Mouse (Mus musculus) activated CD4-positive, CD25-positive, alpha-beta regulatory T cell, adult 9 weeks (primary cell): ENCODE measurements around the gene Vwa7. TPM values are rescaled to one million over a fixed set of nuclear protein-coding genes. Genes with fewer than 3 reads are reported as not detected.

Experiments
- polyA plus RNA-seq: library from polyadenylated mRNA; unstranded; fragments of 100-300 nt; shearing (Covaris generic); gene quantifications from one replicate; pipeline ENCODE4 v1.2.1, GENCODE M21; 2017

Vwa7 gene
- polyA plus RNA-seq = 0.33 TPM

DNA sequence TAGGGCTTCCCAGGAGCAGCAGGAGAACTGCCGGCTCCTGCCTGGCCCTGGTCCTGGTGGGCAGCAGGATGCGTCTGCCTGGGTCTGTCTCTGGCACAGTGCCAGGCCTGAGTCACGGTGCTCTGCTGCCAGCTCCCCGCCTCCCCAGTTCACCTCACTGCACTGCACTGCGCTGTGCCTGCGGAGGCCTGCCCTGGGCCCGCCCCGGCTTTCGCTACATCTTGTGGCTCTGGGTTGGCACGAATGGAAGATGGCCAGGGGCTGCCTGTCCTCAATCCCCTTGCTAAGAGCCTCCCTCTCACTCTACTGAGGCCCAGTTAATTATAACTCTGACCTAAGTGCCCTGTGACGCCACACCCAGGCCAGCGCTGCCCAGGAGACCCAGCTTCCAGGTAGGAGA is at the start of gene Vwa7:
Vwa7 (plus strand) TSS at position 204 of the 400 bp plus-strand sequence.

DNA sequence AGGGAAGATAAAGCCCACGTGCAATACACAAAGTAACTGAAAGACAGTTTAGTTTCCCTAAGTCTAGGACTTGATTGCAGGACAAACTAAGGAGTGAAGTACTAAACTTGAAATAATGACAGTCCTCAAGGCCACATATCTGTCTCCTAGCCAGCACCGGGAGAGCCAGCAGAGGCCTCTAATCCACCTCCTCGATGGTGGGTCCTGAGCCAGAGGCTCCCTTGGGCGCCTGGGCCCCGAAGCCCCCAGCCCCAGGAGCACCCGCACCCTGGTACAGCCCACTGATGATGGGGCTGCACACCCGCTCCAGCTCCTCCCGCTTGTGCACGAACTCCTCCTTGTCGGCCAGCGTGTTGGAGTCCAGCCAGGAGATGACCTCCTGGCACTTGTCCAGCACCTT is 46.6 kb upstream of the Vwa7 start, which contains the start of gene Gm20481:
Gm20481 (plus strand) TSS at position 91 of the 400 bp plus-strand sequence.

DNA sequence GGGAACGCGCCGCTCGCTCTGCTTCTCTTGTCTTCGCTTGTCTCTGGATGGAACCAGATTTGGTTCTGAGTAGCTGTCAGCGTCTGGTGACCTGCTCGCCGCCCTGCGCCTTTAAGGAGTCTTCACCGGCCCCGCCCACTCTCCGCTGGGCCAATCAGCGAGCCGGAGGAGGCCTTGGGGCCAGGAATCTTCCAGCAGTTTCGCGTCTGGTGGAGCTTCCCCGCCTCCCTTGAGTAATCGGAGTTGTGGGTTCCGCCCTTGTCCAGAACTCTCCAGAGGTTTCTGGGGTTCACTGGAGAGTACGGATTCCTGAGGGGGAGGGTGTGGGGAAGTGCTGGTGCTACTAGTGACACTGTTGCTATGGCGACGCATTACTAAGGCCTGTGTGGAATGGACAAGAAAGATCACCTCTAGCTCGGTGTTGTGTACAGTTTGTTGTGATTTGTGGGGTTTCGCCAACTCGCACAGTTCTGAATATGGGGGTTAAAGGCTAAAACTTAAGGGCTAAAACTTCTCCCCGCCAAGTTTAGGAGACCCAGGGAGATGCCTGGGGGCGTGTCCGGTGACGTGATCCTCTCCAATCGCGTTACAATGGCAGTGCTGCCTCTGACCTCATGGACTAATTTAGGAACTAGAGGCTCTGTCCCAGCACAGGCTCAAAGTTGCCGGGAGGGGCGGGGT is 44.2 kb upstream of the Vwa7 start, which contains the start of the genes Hspa1a and Hspa1l:
Hspa1a (minus strand) TSS at position 88 of the 681 bp plus-strand sequence.
Hspa1l (plus strand) TSS at position 635 of the 681 bp plus-strand sequence.

DNA sequence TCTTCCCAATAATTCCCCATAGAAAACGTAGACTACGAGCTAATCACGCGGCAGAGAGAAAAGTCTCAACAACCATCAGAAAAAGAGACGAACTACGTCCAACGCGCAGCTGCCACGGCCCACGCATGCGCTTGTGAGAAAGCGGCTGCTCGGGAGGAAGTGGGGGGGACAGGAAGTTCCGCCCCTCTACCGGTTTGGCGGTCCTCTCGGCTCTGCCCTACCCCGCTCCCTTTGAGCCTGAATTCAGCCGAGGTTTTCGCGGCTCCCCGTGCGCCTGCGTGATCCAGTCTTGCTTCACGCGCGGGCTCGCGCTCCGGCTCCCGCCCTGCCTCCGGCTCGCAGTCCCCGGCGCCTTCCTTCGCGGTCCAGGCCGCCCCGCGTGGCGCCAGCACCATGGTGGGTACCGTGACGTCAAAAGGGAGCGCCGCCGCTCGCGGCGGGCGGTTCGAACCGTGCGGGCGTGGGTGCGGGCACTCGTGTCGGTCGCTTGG is 34.6 kb upstream of the Vwa7 start, which contains the start of gene Lsm2:
Lsm2 (plus strand) TSS at position 173 of the 491 bp plus-strand sequence.

DNA sequence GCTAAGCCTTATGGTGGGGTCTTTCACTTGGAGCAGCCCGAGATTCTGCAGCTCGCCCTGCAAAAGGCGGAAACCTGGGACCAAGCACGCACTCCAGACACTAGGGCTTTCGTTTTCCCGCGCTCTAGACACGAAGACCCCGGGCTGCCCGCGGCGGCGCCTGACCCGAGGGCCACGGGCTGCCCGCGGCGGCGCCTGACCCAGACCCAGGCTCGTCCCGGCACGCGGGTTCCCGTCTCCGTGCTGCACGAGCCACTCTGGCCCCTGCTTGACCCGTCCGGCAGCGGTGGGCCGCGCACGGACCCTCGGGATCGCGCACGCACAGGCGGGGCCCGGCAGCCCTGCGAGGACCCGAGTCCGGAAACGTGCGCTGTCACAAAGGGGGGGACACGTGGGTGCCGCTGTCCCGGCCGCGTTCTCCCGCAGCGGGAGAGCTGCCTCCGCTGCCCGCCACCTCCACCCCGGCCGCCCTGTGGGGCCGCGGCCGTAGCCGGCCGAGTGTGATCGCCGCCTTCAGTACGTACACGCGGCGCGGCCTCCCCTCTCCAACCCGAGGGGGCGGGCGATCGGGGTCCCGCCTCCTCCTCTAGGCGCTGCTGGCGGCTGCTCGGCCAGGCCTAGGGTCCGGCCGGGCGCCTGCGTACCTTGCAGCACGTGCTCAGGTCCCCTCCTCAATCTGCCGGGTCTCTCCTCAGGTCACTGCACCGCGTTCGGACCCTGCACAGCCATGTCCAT is 15.5 kb upstream of the Vwa7 start, which contains the start of gene Vars:
Vars (plus strand) TSS at position 271 of the 735 bp plus-strand sequence.

DNA sequence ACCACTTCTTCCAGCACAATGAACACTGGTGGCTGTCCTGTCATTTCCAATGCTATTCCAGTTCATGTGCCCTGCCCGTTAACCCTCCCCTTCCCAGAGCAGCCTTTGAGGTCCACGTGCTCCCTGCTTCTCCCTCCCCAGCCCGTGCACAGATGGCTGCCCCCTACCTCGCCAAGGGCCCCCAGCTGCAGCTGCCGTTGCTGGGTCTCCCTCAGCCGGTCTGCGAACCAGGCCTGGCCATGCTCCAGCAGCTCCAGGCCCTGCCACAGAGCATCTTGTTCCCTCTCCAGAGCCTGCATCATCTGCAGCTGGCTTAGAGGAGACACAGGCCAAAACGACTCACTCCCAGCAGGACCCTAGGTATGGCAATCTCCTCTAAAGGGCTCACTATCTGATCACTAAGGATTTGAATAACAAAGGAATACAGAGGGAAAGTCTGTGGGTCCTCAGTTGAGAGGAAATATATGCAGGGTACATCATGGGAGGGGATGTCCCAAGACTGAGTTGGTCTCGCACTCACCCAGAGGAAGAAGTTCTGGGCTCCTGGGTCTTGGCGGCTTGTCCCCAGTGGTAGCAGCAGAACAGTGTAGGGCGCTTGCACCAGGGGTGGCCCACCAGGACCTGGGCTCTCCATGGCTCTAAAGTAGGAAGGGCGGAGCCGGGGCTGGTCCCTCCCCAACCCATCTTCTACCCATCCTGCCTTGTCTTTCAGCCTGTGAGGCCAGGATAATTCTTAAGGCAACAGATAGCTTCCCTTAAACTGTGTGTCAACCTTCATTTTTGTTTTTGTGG is 11.1 kb downstream of the Vwa7 start, which contains the start of gene Sapcd1:
Sapcd1 (minus strand) TSS at position 740 of the 792 bp plus-strand sequence.

DNA sequence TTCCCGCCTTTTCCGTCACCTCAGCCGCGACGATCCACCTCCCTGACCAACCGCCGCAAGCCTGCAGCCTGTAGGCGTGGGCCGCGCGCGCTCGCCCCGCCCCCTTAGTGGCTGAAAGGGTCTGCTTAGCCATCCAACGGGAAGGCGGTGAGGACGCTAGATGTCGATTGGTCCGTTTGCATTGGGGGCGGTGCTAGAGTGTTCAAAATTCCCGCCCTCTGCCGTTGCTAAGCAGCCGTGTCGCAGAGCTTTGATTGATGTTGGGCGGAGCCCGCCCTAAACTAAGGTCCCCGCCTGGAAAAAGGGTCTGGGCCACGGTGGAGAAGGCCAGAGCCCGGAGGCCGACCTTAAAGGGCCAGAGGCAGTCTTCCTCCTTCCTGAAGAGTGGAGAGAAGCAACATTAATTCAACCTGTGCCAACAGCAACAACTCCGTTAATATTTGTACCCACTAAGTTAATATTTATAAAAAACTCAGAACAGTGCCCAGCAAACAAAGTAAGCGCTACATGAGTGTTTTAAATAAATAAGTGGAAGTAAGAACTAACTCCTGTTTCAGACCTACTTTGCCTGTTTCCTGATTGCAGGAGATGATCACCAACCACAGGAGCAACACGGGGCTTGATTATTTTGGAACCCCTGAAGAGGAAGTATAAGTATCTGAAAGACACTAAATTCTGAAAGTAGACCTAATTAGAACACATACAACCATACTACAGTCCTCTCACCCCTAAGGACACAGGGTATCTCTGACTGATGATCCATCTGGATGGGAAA is 30.5 kb downstream of the Vwa7 start, which contains the start of gene Msh5:
Msh5 (minus strand) TSS at position 65 of the 775 bp plus-strand sequence.

DNA sequence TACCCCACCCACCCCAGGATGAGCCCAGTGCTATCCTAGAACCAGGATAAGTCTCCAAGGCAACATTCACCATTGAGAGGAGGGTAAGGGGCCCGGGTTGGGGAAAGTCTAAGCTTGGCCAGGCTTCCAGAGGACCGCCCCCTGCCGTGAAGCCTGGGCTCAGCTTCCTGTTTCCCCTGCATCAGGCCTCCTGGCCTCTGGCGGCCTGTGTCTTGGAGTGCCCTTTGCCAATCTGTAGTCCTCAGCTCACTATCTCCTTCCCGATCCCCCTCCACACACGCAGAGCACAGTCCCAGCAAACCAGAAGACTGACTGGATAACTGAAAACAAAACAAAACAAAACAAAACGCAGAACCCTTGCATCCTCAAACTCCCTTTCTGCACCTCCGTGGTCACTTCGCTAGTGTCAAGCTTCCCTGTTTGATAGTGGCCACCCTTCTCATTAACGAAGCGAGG is 33.2 kb downstream of the Vwa7 start, which contains the start of gene Clic1:
Clic1 (plus strand) TSS at position 406 of the 456 bp plus-strand sequence.

DNA sequence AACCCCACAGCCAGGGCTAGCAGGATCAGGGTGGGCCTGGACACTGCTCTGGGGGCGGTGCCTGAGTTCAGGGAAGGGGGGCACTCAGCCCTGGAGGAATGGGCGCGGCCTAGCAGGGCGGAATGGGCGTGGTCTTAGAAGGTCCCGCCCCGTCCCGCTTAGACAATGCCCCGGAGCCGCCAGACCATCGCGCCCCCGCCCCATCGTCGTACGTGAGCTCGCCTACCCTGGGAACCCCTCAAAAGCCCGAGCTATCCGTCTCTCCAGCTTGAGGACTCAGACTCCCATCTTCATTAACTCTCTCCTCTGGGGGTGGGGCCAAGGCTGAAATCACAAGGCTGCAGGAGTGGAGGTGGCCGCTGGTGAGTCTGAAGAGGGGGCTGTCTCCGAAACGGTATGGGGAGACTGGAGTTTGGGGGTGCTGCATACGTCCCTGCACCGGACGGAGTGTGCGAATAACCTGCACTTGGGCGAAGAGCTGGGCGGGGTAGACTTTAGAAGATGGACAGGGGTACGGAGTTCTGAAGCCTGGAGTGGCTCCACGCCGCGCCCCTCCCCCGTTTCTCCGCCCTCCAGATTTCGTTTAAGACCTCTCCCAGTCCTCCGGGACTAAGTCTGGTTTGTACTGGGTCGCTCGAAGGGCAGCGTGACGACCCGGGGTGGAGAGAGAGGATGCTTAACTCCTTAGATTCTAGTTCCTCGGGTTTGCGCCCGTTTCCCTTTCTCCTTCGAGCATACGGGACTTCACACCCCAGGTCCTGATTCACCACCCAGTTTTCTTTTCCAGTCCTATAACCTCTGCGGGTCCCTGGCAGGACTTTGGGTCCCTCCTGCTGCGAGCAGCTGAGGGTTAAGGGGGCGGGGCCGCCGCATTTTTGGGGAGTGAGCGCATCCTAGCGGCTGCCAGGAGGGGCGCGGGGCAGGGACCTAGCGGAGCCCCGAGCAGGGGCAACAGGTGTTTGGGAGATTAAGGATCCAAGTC is 42.8 kb downstream of the Vwa7 start, which contains the start of gene Ddah2:
Ddah2 (plus strand) TSS at position 125 of the 982 bp plus-strand sequence.

DNA sequence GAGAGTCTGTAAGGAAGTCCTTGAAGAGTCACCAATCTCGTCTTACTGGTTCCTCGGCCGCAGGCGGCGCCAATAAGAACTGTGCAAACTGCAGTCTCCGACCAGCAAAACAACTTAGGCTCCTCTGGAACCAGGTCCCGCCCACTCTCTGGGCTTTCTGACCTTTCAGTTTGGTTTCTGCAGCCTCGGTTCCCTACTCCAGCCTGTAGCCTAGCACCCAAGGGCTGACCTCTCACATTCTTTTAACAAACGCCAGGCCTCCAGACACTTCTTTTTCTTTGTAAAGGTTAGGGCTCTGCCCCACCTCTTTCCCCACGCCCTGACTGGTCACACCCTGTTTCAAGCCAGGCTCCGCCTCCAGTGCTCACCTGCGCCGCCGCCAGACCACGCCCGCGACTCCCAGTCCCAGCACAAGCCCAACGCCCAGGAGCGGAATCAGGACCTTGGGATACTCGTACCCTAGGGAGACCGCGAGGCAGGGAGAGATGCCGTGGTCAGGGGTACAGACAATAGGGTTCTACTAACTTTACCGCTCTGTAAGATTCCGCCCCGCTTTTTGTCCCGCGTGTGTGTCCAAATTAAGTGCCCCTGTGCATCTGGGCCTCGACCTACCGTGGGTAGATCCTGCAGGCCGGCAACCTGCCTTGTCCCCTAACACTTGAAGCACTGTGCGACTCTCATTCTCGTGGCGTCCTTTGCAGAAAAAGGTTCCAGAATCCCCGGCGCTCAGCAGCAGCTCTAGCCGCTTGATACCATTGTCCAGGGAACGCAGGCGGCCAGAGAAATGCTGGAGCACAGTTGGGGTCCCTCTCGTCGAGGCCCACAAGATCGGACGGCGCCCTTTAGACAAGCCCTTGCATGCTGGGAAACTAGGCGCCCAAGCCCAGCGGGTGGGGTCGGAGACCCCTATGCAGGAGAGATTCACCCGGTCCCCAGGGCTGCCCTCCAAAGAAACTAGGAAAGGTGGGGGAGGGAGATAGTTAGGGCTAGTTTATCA is 48.9 kb downstream of the Vwa7 start, which contains the start of gene Ly6g6c:
Ly6g6c (plus strand) TSS at position 438 of the 997 bp plus-strand sequence.

DNA sequence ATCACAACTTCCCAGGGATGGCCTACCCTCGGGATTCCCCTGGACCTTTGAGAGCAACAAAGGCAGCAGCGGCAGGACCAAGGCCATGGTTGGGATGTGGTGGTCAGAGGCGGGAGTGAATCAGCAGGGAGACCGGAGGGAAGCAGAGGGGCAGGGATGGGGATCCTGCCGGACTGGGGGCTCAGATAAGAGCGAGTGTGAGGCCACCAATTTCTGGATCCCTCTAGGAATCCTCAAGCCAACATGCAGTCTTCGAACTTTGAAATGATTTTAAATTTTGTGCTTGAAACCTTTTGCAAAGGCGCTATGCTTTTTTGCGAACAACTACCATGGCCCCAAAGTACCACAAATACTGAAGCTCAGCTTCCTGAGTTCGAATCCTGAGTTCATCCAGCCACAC is 49.7 kb downstream of the Vwa7 start, which contains the start of gene Mpig6b:
Mpig6b (minus strand) TSS at position 101 of the 400 bp plus-strand sequence.

Other genes starting within 250 kb of the Vwa7 start
- not detected for gene Cyp21a1, start 212.0 kb upstream of the Vwa7 start, polyA plus RNA-seq
- gene Stk19, start 179.6 kb upstream of the Vwa7 start, polyA plus RNA-seq = 38.5 TPM
- gene Dxo, start 179.6 kb upstream of the Vwa7 start, polyA plus RNA-seq = 73.8 TPM
- gene Skiv2l, start 166.4 kb upstream of the Vwa7 start, polyA plus RNA-seq = 150 TPM
- 41.3 TPM for gene Nelfe, start 166.2 kb upstream of the Vwa7 start, polyA plus RNA-seq
- gene Cfb, start 154.1 kb upstream of the Vwa7 start, polyA plus RNA-seq = 1.3 TPM
- 0.64 TPM for gene Zbtb12, start 137.1 kb upstream of the Vwa7 start, polyA plus RNA-seq
- gene Gm20547, start 134.5 kb upstream of the Vwa7 start, polyA plus RNA-seq = not detected
- 2.3 TPM for gene C2, start 118.3 kb upstream of the Vwa7 start, polyA plus RNA-seq
- gene Ehmt2, start 118.1 kb upstream of the Vwa7 start, polyA plus RNA-seq = 38.7 TPM
- not detected for gene Slc44a4, start 102.1 kb upstream of the Vwa7 start, polyA plus RNA-seq
- gene Neu1, start 85.3 kb upstream of the Vwa7 start, polyA plus RNA-seq = 85.9 TPM
- 54.2 TPM for gene Hspa1b, start 57.3 kb upstream of the Vwa7 start, polyA plus RNA-seq
- gene Gm20481, start 46.7 kb upstream of the Vwa7 start, polyA plus RNA-seq = 2.7 TPM
- gene Hspa1a, start 44.4 kb upstream of the Vwa7 start, polyA plus RNA-seq = 13.2 TPM
- gene Hspa1l, start 43.9 kb upstream of the Vwa7 start, polyA plus RNA-seq = 0.17 TPM
- 55.0 TPM for gene Lsm2, start 34.7 kb upstream of the Vwa7 start, polyA plus RNA-seq
- gene Vars, start 15.6 kb upstream of the Vwa7 start, polyA plus RNA-seq = 187 TPM
- 0.82 TPM for gene Sapcd1, start 11.4 kb downstream of the Vwa7 start, polyA plus RNA-seq
- gene Msh5, start 30.2 kb downstream of the Vwa7 start, polyA plus RNA-seq = 1.5 TPM
- 661 TPM for gene Clic1, start 33.4 kb downstream of the Vwa7 start, polyA plus RNA-seq
- 2.2 TPM for gene Ddah2, start 42.5 kb downstream of the Vwa7 start, polyA plus RNA-seq
- gene Ly6g6c, start 48.8 kb downstream of the Vwa7 start, polyA plus RNA-seq = not detected
- gene Mpig6b, start 49.6 kb downstream of the Vwa7 start, polyA plus RNA-seq = not detected
- not detected for gene Ly6g6e, start 60.3 kb downstream of the Vwa7 start, polyA plus RNA-seq
- not detected for gene Ly6g6d, start 61.5 kb downstream of the Vwa7 start, polyA plus RNA-seq
- not detected for gene Ly6g6f, start 69.0 kb downstream of the Vwa7 start, polyA plus RNA-seq
- 65.7 TPM for gene Abhd16a, start 72.7 kb downstream of the Vwa7 start, polyA plus RNA-seq
- gene Ly6g5c, start 91.7 kb downstream of the Vwa7 start, polyA plus RNA-seq = not detected
- gene Ly6g5b, start 98.8 kb downstream of the Vwa7 start, polyA plus RNA-seq = 3.8 TPM
- 58.5 TPM for gene Gpank1, start 104.9 kb downstream of the Vwa7 start, polyA plus RNA-seq
- gene Csnk2b, start 105.5 kb downstream of the Vwa7 start, polyA plus RNA-seq = 341 TPM
- 5.3 TPM for gene D17H6S53E, start 109.8 kb downstream of the Vwa7 start, polyA plus RNA-seq
- gene Apom, start 115.5 kb downstream of the Vwa7 start, polyA plus RNA-seq = not detected
- 48.8 TPM for gene Bag6, start 118.6 kb downstream of the Vwa7 start, polyA plus RNA-seq
- gene Prrc2a, start 148.3 kb downstream of the Vwa7 start, polyA plus RNA-seq = 28.9 TPM
- gene Aif1, start 159.5 kb downstream of the Vwa7 start, polyA plus RNA-seq = 4.8 TPM
- 9.6 TPM for gene Lst1, start 171.9 kb downstream of the Vwa7 start, polyA plus RNA-seq
- 1,484 TPM for gene Ltb, start 177.9 kb downstream of the Vwa7 start, polyA plus RNA-seq
- gene Tnf, start 185.4 kb downstream of the Vwa7 start, polyA plus RNA-seq = 56.7 TPM
- gene Lta, start 188.8 kb downstream of the Vwa7 start, polyA plus RNA-seq = 152 TPM
- 1.6 TPM for gene Gm16181, start 204.3 kb downstream of the Vwa7 start, polyA plus RNA-seq
- 6.4 TPM for gene Atp6v1g2, start 217.1 kb downstream of the Vwa7 start, polyA plus RNA-seq
- gene Nfkbil1, start 219.2 kb downstream of the Vwa7 start, polyA plus RNA-seq = 16.8 TPM
- 296 TPM for gene Ddx39b, start 225.2 kb downstream of the Vwa7 start, polyA plus RNA-seq
- gene H2-D1, start 246.2 kb downstream of the Vwa7 start, polyA plus RNA-seq = 6,634 TPM